Mouse (Mus musculus) cerebellum, adult 2 months (tissue): ENCODE measurements at regions not wholly inside any gene's neighbourhood (a gene's known extent, or its start where the extent isn't known, plus 50 kb on each side); places are given as distances from the start of the nearest gene placed in this dataset.
"Not testable (repeated sequence)": the region's sequence is repeated elsewhere in the genome, so short reads cannot be mapped to it uniquely, and the experiment has no call there.

Experiments used
- CTCF ChIP-seq: fragments of 200-500 bp; IDR thresholded peaks from 2 replicates; pipeline ENCODE4 v1.5.1; 2011; ENCODE audit warnings: low read depth, mild to moderate bottlenecking, control low read depth, low read length, moderate library complexity, borderline replicate concordance; ENCODE audit not compliant: insufficient read depth
- POLR2A ChIP-seq: fragments of 200-500 bp; IDR thresholded peaks from 2 replicates; pipeline ENCODE4 v1.6.1; 2011; ENCODE audit warnings: low read length, control low read depth, borderline replicate concordance; ENCODE audit not compliant: insufficient read depth

DNA sequence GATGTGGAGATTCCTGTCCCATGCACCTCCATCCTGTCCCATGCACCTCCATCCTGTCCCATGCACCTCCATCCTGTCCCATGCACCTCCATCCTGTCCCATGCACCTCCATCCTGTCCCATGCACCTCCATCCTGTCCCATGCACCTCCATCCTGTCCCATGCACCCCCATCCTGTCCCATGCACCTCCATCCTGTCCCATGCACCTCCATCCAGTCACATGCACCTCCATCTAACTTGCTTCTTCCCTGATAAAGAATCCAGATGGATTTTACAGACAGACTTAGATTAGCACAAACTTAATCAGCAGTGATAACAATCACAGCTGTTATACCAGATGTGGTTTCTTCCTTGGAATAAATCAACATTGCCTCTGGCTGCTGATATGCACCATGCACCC lies 93.8 kb downstream of the Klf6 start:
- TF ChIP-seq CTCF, POLR2A: not testable (repeated sequence)
